Mouse (Mus musculus): ENCODE data around the gene Rab36.

Rab36 gene

GRCm38 (mm10) chr10:75045831-75046230, 9.0 kb downstream of the Rab36 start:
- no peak for DNase-seq (ENCODE audit: low read depth, low spot score)

- no peak for DNase-seq (ENCODE audit: low read depth, low spot score)
These were observed 11.9 kb downstream of the Rab36 start for GRCm38 (mm10) chr10:75048711-75049110.

GRCm38 (mm10) chr10:75051364-75052074, 14.7 kb downstream of the Rab36 start:
- no peak for DNase-seq (ENCODE audit: low read depth, low spot score)

GRCm38 (mm10) chr10:75052902-75053301, 16.0 kb downstream of the Rab36 start:
- no peak for DNase-seq (ENCODE audit: low read depth, low spot score)

- no peak for DNase-seq (ENCODE audit: low read depth, low spot score)
These were observed 16.8 kb downstream of the Rab36 start for GRCm38 (mm10) chr10:75053655-75054054.

GRCm38 (mm10) chr10:75054125-75054524, 17.3 kb downstream of the Rab36 start:
- no peak for DNase-seq (ENCODE audit: low read depth, low spot score)

- no peak for DNase-seq (ENCODE audit: low read depth, low spot score)
These were observed 18.8 kb downstream of the Rab36 start for GRCm38 (mm10) chr10:75055672-75056071.

GRCm38 (mm10) chr10:75056255-75056654, 19.4 kb downstream of the Rab36 start:
- no peak for DNase-seq (ENCODE audit: low read depth, low spot score)

- DNase-seq (ENCODE audit: low read depth, low spot score) = no peak
These were observed 21.5 kb downstream of the Rab36 start for GRCm38 (mm10) chr10:75058336-75058735.

- no peak for DNase-seq (ENCODE audit: low read depth, low spot score)
These were observed 22.0 kb downstream of the Rab36 start for GRCm38 (mm10) chr10:75058761-75059395.

- DNase-seq (ENCODE audit: low read depth, low spot score) = no peak
These were observed 22.5 kb downstream of the Rab36 start for GRCm38 (mm10) chr10:75059396-75059795.

GRCm38 (mm10) chr10:75060217-75060842, 23.5 kb downstream of the Rab36 start, which contains the start of gene Bcr:
TSS of gene Bcr (plus strand) at chr10:75060592.
- DNase-seq (ENCODE audit: low read depth, low spot score) = no peak

GRCm38 (mm10) chr10:75060843-75061235, 24.0 kb downstream of the Rab36 start:
- no peak for DNase-seq (ENCODE audit: low read depth, low spot score)

- no peak for DNase-seq (ENCODE audit: low read depth, low spot score)
These were observed 24.7 kb downstream of the Rab36 start for GRCm38 (mm10) chr10:75061341-75062188.

GRCm38 (mm10) chr10:75062189-75062561, 25.3 kb downstream of the Rab36 start:
- no peak for DNase-seq (ENCODE audit: low read depth, low spot score)

GRCm38 (mm10) chr10:75062621-75063020, 25.8 kb downstream of the Rab36 start:
- no peak for DNase-seq (ENCODE audit: low read depth, low spot score)

GRCm38 (mm10) chr10:75063301-75063965, 26.6 kb downstream of the Rab36 start:
- DNase-seq (ENCODE audit: low read depth, low spot score) = no peak

GRCm38 (mm10) chr10:75065691-75066090, 28.8 kb downstream of the Rab36 start:
- no peak for DNase-seq (ENCODE audit: low read depth, low spot score)

GRCm38 (mm10) chr10:75067446-75067845, 30.6 kb downstream of the Rab36 start:
- DNase-seq (ENCODE audit: low read depth, low spot score) = no peak

GRCm38 (mm10) chr10:75068086-75068485, 31.2 kb downstream of the Rab36 start:
- DNase-seq (ENCODE audit: low read depth, low spot score) = no peak

GRCm38 (mm10) chr10:75068624-75069328, 31.9 kb downstream of the Rab36 start:
- DNase-seq (ENCODE audit: low read depth, low spot score) = no peak
